Mouse (Mus musculus) neutrophil, adult 83 days (primary cell): ENCODE measurements around the gene Zfp263. TPM values are rescaled to one million over a fixed set of nuclear protein-coding genes. Genes with fewer than 3 reads are reported as not detected.

Source experiments
- total RNA-seq, 2 experiments: library from RNA; stranded (reverse); gene quantifications; one replicate each; pipeline ENCODE4 v1.2.4; 2023

Zfp263 gene
- 10 to 100 TPM; 28.8 to 31.1 TPM for total RNA-seq

GRCm38 (mm10) chr16:3743503-3744185 lies at the start of gene Zfp263:
Zfp263 (plus strand) TSS chr16:3744093.

GRCm38 (mm10) chr16:3717980-3718379 lies 25.9 kb upstream of the Zfp263 start, which contains the start of gene Mefv:
Mefv (minus strand) TSS chr16:3718097.

Other genes starting within 250 kb of the Zfp263 start
- not detected for gene Olfr161, start 153.1 kb upstream of the Zfp263 start, total RNA-seq
- 10 to 100 TPM; 28.7 to 34.3 TPM for gene Mefv, start 26.0 kb upstream of the Zfp263 start, total RNA-seq
- gene Olfr15, start 86.8 kb downstream of the Zfp263 start, total RNA-seq = not detected
- gene Zfp174, start 103.2 kb downstream of the Zfp263 start, total RNA-seq = under 1 TPM; 0.31 to 0.35 TPM
- 100 to 1,000 TPM; 118 to 123 TPM for gene Naa60, start 128.3 kb downstream of the Zfp263 start, total RNA-seq
- 10 to 100 TPM; 20.3 to 24.6 TPM for gene Zfp597, start 140.5 kb downstream of the Zfp263 start, total RNA-seq
- 1 to 10 TPM in 1 of 2 experiments, under 1 TPM in 1; 0.46 to 1.1 TPM for gene Gm20695, start 140.6 kb downstream of the Zfp263 start, total RNA-seq
- 1 to 10 TPM; 4.1 to 6.1 TPM for gene 1700037C18Rik, start 164.6 kb downstream of the Zfp263 start, total RNA-seq
- 10 to 100 TPM; 10.7 to 12.0 TPM for gene Cluap1, start 164.7 kb downstream of the Zfp263 start, total RNA-seq
- gene Nlrc3, start 232.5 kb downstream of the Zfp263 start, total RNA-seq = 1 to 10 TPM in 1 of 2 experiments, under 1 TPM in 1; 0.90 to 1.6 TPM